Mouse (Mus musculus) small intestine, adult 2 months (tissue): ENCODE data around the gene Gm15217.

Experiments used
- CTCF ChIP-seq: fragments of 200-500 bp; IDR thresholded peaks from 2 replicates; pipeline ENCODE4 v1.5.1; 2012; ENCODE audit warnings: low read depth, mild to moderate bottlenecking, control low read depth, inconsistent platforms, low read length, moderate library complexity, mixed read lengths; ENCODE audit not compliant: insufficient replicate concordance, insufficient read length; ENCODE audit errors: extremely low read depth
- POLR2A ChIP-seq: fragments of 200-500 bp; IDR thresholded peaks from 2 replicates; pipeline ENCODE4 v1.6.1; 2012; ENCODE audit warnings: low read depth, mild to moderate bottlenecking, control low read depth, inconsistent platforms, low read length, moderate library complexity

DNA sequence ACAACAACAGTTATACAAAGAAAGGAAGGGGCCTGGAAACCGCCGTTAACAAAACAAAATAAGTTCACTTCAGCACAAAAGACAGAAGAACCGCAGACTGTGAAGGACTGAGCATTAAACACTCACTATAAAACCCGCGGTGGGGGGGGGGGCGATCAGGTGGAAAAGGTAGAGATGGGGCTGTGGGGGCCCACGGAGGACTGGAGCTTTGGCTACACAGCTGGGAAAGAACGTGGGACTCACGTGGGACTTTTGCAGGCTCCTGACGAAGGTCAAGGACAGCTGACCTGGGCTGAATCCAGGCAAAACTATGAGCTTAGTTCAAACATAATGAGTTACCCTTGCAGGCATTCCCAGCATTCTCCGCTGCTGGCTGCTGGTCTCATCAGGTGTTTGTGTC, 40.1 kb downstream of the Gm15217 start:
- TF ChIP-seq CTCF, result no peak
- no peak for TF ChIP-seq POLR2A
